Mouse (Mus musculus) cerebellum, postnatal 25 days (tissue): ENCODE results near the gene Cd37.

Experiments
- DNase-seq, 2 experiments: peaks; one replicate each; pipeline ENCODE4 v3.0.0; 2021; ENCODE audit warnings: mixed read lengths in 2 of 2

The Cd37 gene

DNA sequence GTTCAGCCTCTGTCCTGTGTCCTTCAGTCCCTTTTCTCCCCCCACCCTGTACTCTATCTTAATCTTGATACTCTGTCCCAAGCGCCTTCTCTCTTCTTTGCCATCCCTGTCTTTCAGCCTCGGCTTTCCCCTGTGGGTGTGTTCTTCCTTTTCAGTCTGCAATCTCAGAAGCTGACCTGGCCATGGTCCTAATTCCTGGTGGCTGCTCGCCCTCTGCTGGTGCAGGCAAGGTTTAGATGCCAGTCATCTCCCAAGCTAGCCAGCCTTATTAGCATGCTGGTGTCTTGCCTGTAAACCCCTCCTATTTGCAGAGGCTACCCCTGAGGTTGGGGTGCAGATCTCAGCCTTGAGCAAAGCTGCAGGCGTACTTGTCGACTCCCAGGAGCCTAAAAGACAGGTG is 40.5 kb downstream of the Cd37 start:
- DNase-seq = peak; percentile 92 to 94

DNA sequence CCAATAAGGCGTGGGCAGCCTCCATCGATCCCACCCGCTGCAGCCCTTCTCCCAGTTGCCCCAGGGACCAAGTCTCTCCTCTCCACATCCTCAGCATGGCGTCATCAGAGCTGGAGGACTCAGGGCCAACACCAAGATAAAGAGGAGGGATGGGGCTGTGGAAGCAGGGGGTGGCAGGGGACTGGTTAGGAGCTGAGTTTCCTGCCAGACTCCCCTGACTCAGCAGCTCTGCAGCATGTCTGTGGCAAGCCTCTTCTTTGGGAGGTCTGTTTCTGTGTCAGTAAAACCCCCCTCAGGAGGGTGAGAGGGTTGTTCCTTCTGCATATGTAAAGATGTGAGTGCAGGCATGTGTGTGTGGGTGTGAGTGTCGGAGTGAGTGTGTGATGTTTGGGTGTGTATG is 41.9 kb downstream of the Cd37 start:
- DNase-seq = peak in 1 of 2 experiments; percentile 33

DNA sequence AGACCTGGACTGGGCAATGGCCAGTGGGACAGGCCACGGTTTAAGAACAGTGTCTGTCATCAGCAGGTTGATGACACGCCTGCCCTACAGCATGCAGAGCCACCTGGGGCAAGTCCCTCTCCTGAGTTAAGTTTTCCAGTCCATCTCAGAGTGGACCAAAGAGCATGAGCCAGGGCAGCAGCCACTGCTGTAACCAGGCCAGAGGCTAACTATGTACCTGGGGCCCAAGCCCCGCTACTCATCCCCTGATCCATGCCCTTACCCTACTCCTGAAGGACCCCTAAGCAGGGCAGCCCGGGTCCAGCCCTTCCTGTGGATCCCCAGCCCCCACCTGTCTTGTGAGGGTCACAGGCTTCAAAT is 42.8 kb downstream of the Cd37 start:
- peak in 1 of 2 experiments; percentile 40 for DNase-seq

DNA sequence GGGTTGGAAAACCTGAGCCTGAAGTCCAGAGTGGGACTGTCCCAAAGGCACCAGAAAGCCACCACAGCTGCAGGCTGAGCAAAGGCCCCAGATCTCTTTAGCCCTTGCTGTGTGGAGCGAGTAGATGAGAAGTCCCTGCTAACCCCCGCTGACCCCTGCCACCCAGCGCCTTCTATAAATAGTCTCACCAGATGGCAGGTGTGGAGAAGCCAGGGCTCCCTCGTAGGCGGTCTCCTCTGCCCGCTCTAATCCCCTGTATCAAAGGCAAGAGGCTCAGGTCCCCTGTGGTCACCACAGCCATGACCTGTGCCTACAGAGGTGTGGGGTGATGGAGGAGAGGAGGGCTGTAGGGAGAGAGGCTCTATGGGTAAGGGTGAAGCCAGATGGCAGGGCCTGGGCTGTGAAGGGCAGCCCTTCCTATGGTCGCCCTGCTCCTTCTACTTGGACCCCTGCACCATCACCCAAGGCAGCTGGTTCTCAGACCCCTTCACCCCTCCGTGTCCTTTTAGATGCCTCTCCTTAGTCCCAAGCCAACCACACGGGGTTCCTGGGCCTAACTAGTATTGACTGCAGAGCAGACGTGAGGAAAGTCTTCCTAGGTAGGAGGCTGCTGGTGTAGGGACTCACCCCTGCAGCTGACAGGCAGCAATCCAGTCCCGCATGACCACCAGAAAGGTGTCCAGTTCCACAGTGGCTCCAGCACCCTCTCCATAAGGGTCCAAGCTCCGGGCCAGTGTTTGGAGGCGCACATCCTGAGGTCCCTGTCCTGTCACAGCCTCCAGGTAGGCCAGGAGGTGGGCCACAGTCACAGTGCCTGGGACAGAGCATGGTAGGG is 43.4 kb downstream of the Cd37 start:
- DNase-seq = peak; percentile 67 to 73

DNA sequence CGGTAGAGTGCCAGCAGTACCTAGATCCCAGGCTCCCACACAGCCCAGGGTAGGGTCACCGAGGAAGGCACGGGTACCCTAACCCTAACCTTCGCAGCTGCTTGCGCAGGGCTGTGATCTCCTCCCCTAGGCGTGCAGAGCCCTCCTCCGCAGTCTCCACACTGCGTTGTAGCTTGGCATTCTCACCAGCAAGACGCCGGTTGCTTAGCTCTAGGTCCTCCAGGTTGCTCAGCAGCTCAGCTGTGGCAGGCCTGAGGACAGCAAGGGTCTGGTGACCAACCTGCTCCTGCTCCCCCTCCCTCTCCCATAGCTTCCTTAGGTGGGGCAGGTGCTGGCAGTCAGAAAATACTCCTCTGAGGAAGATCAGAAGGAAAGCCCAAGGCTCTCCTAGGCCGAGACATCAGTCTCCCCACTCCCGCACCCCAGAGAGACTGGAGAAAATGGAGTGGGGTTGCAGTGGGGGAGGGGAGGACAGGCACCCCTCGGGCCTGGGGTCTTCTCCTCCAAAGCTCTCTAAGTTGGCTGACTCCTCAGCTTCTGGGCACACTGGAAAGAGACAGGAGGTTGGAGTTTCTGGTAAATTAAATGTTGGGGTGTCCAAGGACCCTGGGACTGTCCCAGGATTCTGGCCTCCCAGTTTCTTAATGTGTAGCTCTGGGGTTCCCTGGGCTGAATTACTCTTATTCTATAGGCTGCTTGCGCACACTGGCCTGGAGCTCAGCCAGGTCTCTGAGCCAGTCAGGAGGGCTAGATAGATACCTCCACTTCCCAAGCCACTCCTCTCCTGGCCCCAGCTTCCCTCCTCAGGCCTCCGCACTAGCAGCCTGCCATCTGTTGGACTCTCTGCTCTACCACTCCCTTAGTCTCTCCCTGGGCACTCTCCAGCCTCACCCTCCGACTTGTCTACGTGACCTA is 44.8 kb downstream of the Cd37 start:
- peak; percentile 72 to 83 for DNase-seq

DNA sequence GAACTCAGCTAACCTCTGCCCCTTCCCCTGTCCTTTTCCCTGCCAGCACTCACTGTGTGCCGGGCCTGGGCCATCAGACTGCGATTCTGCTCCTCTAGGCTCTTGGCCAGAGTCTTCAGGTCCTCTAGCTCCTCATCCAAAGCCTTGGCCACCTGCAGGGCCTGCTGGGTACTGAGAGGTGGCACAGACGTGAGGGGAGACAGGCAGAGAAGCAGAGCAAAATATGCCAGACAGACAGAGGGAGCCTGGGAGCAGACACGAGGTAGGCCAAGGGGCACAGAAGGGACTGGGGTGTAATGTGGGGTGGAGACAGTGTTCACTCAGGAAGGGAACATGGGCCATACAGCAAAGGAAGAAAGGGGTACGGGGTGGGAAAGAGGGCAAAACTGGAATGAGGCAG is 45.5 kb downstream of the Cd37 start:
- peak; percentile 74 to 76 for DNase-seq

DNA sequence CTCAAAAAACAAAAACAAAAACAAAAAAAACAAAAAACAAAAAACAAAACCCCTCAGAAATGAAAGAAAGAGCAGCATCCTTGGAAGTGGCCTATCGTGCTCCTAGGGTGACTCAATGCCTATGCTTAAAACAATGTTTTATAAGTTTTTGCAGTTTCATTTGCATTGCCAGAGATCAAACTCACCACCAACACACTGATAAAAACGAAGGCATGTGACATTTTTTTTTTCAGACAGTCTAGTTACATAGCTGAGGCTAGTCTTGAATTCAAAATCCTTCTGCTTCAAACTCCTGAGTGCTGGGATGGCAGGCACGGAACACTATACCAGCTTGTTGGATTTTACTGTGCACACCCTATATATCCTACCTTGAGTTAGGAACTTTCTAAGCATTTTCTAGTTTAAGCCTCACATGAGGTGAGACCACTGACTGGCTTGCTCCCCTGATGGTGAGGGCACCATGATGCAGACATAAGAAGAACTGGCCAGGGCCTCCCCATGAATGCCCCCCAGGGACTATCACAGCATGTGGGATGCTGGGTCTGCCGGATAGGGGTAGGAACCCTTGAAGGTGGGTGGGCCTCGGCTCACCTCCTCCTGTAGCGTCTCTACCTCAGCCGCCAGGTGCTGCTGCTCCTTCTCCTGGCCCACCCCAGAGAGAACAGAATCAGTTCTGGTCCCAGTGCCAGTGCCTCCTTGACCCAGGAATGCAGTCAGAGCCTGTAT is 46.2 kb downstream of the Cd37 start:
- peak in 1 of 2 experiments; percentile 53 for DNase-seq

DNA sequence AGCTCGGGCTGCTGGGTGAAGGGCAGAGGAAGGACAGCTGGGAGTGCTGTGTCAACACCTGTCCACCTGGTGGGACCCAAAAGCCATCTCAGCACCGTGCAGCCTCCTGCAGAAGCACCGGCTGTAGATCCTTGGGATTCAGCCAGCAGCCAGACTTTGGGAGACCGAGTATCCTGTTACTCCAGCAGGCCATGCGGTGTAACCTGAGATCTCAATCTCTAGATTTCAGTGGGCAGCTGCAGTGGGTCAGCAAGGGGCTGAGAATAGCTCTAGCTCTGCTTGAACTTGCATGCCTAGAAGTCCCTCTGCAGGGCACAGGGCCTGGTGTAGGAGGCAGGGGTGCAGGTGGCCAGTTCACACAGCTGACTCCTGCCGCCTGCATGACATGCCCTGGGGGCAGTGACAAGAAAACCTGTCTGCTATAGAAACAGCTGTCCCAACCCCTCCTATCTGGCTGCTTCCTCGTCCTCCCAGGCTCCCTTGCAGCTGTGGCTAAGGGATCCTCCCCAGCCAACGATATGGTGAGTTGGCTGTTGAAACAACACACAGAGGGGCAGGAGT is 47.0 kb downstream of the Cd37 start:
- peak; percentile 83 to 87 for DNase-seq

DNA sequence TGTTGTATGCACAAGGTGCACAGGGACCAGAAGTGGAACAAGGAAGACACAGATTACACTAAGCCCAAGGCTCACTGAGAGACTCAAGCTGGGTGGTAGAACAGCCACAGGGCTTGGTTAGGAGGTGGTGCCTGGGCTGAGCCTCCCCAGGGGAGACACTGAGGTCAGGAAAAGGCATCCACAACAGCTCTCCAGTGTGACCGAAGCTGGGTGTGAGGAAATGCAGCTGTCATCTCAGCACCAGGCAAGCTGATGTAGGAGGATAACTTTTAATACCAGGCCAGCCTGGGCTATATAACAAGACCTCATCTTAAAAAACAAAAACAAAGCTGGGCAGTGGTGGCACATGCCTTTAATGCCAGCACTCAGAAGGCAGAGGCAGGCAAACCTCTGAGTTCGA is 47.8 kb downstream of the Cd37 start:
- DNase-seq = peak in 1 of 2 experiments; percentile 19

DNA sequence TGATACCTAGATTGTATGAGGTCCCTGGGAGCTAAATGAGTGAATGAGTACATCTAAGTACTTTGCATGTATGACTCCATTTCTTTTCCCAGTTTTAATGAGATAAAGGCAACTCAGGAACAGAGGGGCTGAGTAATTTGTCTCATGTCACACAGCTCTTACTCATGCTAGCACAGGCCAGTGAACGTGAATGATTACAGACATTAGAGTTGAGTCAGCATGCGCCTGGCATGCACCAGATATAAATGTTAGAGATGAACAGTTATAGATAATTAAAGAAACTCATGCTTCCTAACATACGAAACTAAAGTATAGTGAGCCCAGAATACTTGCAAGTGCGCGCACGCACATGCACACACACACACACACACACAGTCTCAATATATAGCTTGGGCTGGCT is 48.7 kb downstream of the Cd37 start:
- no peak for DNase-seq

DNA sequence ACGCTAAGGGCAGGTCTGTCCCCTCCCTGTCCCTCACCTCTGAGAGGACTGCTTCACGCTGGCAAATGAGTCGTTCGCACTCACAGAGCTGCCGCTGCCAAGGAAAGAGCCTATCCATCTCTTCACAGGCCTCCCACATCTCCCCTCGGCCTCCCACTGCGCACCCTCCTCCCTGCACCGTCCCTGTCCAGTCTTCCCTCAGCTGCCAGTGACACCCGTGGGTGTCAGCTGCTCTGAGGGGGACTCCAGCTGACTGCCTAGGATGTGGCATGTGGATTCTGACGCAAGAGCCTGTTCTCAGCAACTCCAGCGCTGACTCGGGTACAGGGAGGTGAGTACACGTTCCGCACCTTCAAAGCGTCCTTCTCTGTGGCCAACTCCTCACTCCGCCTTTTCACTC is 49.3 kb downstream of the Cd37 start:
- DNase-seq = peak; percentile 36 to 38

DNA sequence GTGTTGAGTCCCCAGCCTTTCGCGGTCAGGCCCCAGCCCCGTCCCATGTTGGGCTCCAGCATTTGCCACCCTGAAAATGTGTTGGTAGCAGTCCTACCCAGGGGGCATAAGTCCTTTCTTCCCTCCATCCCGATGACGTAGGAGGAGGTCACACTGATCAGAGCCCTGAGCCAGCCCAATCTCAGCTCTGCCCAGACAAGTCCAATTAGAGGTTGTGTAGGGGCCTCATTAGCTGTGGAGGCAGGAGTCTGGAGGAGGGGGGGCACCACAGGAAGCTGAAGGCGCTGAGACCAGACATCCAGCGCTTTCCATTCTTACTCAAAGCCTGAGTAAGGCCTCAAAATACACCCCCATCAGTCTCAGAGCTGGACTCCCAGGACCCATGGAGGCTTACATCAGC is 53.0 kb downstream of the Cd37 start:
- DNase-seq = no peak

DNA sequence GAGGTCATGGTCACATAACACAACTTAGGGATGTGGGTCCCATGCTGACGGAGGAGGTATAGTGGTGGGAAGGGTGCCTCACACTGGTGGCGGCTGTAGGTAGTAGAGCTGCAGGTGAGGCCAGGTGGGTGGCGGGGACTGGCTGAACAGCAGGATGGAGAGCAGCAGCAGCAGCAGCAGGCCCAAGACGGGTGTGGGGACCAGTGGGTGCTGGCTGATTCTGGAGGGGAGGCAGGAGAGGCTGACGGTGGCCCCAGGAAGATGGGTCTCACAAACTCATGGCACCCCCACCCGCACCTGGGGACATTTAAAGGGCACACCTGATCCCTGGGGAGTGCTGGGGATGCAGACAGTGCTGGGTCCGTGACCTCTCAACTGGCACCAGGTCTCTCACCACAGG is 55.2 kb downstream of the Cd37 start:
- no peak for DNase-seq
